Mouse (Mus musculus): ENCODE data around the gene Orai1.

The Orai1 gene

GRCm38 (mm10) chr5:123067395-123067995, 52.6 kb downstream of the Orai1 start:
- WGBS: 14% methylated on average over 6 of the region's 6 CpGs

- 87% methylated on average over 12 of the region's 12 CpGs for WGBS
Observed at GRCm38 (mm10) chr5:123068115-123068514, 53.2 kb downstream of the Orai1 start, which contains the start of gene Tmem120b. Gene Tmem120b (plus strand): TSS chr5:123068415.

GRCm38 (mm10) chr5:123068714-123069113, 53.8 kb downstream of the Orai1 start:
- WGBS: 98% methylated on average over 2 of the region's 2 CpGs

- 8% methylated on average over 45 of the region's 45 CpGs for WGBS
Observed at GRCm38 (mm10) chr5:123075576-123076418, 60.9 kb downstream of the Orai1 start.

- WGBS: 4% methylated on average over 35 of the region's 35 CpGs
Observed at GRCm38 (mm10) chr5:123076419-123077281, 61.8 kb downstream of the Orai1 start.

- 78% methylated on average over 1 of the region's 1 CpGs for WGBS
Observed at GRCm38 (mm10) chr5:123079568-123079967, 64.7 kb downstream of the Orai1 start.

- WGBS: 58% methylated on average over 8 of the region's 8 CpGs
Observed at GRCm38 (mm10) chr5:123080041-123080440, 65.2 kb downstream of the Orai1 start.
